Mouse (Mus musculus): ENCODE measurements around the gene Rad23a.

Gene Rad23a

DNA sequence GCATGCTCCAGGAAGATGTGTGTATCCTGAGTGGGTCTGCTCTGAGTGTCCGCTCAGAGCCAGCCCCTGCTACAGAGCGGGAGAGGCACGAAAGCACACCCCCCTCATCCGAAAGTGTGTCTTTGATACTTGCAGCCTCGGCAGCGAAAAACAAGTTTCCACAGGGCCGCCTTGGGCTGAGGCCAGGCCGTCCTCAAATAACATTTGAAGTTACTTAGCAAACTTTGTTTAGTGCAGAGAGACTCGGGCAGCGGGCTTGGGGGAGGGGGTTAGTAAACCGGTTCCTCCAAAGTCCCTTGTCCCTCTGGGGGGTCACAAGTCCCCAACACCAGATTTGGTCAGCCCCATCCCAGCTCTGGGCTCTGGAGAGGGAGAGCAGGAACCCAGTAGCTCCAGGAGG, 51.6 kb downstream of the Rad23a start:
- in situ Hi-C loops (cut with MboI, MseI): no loop called here

DNA sequence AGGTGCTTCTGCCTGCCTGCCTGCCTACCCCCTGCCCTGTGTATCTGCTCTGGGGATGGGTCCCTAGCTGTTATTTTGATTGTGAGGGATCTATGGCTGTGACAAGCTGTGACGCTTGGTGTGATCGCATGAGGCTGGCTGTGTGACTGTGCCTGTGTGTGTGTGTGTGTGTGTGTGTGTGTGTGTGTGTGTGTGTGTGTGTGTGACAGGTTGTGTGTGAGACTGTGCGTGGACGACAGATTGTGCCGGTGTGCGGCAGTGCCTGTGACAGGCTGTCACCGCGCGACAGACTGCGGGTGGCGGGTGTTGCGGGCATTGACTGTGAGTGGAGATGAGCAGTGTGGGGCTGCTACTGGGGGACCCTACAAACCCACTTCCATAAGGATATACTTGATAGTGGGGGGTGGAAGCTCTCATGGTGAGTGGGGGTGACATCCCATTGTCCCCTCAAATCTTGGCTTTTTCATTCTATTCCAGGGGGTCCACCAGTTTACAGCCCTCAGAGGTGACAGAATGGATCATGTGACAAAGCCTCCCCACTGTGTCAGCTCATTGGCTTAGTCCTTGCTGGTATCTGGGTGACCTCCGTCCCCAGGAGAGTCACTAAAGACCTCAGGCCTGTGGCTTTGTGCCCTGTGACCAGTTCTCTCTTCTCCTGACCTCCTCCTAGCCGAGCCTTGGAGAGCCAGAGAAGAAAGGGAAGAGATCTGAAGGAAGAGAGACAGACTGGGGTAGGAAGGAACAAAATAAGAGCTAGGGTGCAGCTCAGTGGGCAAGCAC, 52.8 kb downstream of the Rad23a start:
- in situ Hi-C loops (cut with MboI, MseI): no loop called here

DNA sequence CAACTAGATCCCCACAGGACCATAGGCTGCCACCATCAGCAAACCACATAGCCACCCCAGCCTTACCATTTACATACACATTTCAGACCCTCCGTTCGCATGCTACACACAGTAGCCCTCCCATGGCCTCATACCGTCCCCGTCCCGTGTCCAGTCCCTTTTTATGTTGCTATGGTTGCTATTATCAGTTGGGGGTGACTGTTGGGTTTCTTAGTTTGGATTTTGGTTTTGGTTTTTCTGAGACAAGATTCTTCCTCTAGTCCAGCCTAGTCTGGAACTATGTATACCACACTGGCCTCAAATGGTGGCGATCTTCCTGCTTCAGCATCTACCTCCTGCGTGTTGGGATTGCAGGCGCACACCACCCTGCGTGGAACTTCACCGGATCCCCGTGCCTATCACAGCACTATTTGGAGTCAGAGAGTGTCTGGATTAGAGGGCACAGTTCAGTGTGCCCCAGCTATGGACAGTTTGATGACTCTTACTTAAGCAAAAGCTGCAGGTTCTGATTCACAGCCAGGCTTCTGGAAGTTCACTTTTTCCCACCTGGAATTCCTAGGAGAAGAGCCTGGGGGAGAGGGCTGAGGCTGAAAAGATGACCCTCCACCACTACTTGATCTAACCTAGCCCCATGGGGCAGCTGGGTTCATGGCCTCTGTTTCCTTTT, 53.5 kb downstream of the Rad23a start:
- in situ Hi-C loops (cut with MboI, MseI): no loop called here

DNA sequence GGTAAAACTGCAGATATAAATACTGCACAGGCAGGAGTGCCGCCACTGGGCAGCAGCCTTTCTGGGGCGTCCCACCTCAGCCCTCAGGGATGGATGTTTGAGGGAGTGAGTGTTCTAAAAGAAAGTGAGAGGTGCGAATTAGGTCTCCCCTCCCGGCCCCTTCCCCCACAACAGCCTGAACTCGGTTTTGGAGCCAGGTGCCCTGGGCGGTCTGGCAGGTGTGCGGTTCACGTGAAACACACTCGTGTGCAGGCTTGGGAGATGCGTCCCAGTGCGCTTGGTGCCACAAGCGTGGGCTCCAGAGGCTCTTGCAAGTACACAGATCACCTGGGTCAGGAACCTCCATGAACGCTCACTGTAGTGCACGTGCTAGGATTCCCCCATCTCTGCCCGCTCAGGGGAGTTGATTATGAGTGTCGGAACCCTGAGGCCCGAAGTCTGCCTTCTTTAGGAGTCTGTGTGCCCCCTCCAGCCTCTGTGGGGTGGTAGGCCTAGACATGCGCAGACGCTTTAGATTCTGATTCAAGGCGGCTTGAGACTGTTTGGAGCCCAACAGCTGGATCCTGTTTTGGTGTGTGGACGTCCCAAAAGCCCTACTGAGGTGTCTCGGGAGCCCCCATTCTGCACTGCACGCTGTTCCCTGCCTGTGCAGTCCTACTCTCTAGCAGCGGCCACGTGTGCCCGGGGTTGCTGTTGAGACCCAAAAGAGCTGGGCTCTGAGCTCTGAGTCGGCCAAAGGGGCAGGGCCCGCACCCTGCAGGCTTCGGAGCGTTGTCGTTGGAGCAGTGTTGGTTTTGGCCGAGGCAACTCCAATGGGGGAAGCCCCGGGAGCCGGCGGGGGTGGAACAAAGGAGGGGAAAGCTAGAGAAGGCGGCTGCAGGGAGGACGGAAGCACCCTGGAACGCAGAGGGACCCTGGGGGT, 54.4 kb downstream of the Rad23a start:
- in situ Hi-C loops (cut with MboI, MseI): no loop called here

DNA sequence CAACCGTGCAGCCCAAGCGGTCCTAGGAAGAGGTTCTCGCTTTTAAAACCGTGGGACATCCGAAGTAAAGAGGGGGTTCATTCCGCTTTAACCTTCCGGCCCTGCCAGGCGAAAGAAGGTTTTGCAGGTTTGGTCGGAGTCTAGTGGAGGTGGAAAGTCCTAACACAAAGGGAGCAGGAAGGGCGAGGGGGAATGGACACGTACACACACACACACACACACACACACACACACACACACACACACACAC, 55.0 kb downstream of the Rad23a start:
- in situ Hi-C loops (cut with MboI, MseI): no loop called here

DNA sequence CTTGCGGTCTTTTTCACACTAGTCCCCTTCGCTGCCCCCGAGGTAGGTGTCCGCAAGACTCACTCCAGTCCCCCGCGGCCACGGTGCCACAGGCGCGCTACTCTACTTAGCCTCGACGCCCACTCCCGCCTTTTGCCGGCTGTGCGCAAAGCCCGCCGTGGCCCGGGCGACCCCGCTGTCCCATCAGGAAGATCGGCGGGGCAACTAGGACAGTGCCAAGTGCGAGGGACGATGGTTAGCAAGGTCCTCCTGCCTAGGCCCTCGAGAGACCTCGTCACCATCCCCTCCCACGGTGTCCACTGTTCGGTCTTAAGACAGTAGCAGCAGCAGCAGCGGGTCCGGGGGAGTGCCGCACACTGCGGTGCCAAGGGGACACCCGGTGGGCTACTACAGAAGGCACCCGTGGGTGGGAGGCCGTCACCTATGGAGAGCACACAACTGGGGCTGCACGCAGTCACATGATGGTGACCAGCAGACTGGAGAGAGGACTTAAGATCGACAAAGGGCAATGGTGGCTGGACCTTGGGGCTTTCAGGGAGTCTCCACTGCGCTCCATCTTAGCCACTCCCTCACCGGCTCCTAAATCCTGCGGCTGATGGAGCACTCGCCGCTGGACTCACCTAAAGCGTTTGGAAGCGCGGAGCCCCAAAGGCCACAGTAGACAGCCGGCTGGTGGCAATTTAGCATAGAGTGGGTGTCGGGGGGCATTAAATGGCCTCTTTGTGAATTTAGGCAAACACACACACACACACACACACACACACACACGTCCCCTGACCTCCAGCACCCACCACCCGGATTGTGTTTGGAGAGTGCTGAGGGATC, 55.6 kb downstream of the Rad23a start:
- in situ Hi-C loops (cut with MboI, MseI): no loop called here

Data from T-helper 2 cell (primary cell).